Mouse (Mus musculus) liver (tissue): Measurements from ENCODE around the gene Plekho1.
"Not testable (repeated sequence)": the region's sequence is repeated elsewhere in the genome, so short reads cannot be mapped to it uniquely, and the experiment has no call there.

ENCODE experiments used
- DNase-seq: peaks from one replicate; pipeline ENCODE4 v3.0.0-alpha.2; 2020; ENCODE audit warnings: mixed read lengths

Gene Plekho1

GRCm38 (mm10) chr3:95995802-95996428, at the start of gene Plekho1:
TSS of gene Plekho1 (minus strand) at chr3:95996001.
- peak; percentile 75 for DNase-seq

- not testable (repeated sequence) for DNase-seq
Observed at GRCm38 (mm10) chr3:96044559-96044958, 48.8 kb upstream of the Plekho1 start.

GRCm38 (mm10) chr3:96043104-96043503, 47.3 kb upstream of the Plekho1 start:
- no peak for DNase-seq

- no peak for DNase-seq
Observed at GRCm38 (mm10) chr3:96041079-96041478, 45.3 kb upstream of the Plekho1 start.

GRCm38 (mm10) chr3:96040663-96041006, 44.8 kb upstream of the Plekho1 start:
- DNase-seq, result no peak

GRCm38 (mm10) chr3:96039857-96040662, 44.3 kb upstream of the Plekho1 start:
- no peak for DNase-seq

GRCm38 (mm10) chr3:96038851-96039250, 43.0 kb upstream of the Plekho1 start:
- DNase-seq, result no peak

GRCm38 (mm10) chr3:96038156-96038555, 42.4 kb upstream of the Plekho1 start:
- DNase-seq, result no peak

GRCm38 (mm10) chr3:96036796-96037195, 41.0 kb upstream of the Plekho1 start:
- DNase-seq, result no peak

- no peak for DNase-seq
Observed at GRCm38 (mm10) chr3:96033046-96033445, 37.2 kb upstream of the Plekho1 start.

GRCm38 (mm10) chr3:96032652-96033017, 36.8 kb upstream of the Plekho1 start:
- no peak for DNase-seq

- DNase-seq, result no peak
Observed at GRCm38 (mm10) chr3:96031991-96032651, 36.3 kb upstream of the Plekho1 start.

GRCm38 (mm10) chr3:96029766-96030165, 34.0 kb upstream of the Plekho1 start:
- DNase-seq, result no peak

- no peak for DNase-seq
Observed at GRCm38 (mm10) chr3:96029336-96029735, 33.5 kb upstream of the Plekho1 start.

GRCm38 (mm10) chr3:96027875-96028274, 32.1 kb upstream of the Plekho1 start:
- no peak for DNase-seq

GRCm38 (mm10) chr3:96027145-96027544, 31.3 kb upstream of the Plekho1 start:
- DNase-seq, result no peak

- DNase-seq, result no peak
Observed at GRCm38 (mm10) chr3:96021421-96022128, 25.8 kb upstream of the Plekho1 start.

- DNase-seq, result no peak
Observed at GRCm38 (mm10) chr3:96020735-96021134, 24.9 kb upstream of the Plekho1 start.

GRCm38 (mm10) chr3:96017461-96017860, 21.7 kb upstream of the Plekho1 start:
- DNase-seq, result no peak

- DNase-seq, result no peak
Observed at GRCm38 (mm10) chr3:96016257-96016889, 20.6 kb upstream of the Plekho1 start.

- DNase-seq, result no peak
Observed at GRCm38 (mm10) chr3:96015681-96016080, 19.9 kb upstream of the Plekho1 start.

- no peak for DNase-seq
Observed at GRCm38 (mm10) chr3:96012805-96013204, 17.0 kb upstream of the Plekho1 start.

- no peak for DNase-seq
Observed at GRCm38 (mm10) chr3:96008463-96008862, 12.7 kb upstream of the Plekho1 start.
